Mouse (Mus musculus) c-Kit-positive CD71-negative TER-119-negative erythroid progenitor cells, embryonic 14.5 days (primary cell): Measurements from ENCODE around the gene Abcf2.

ENCODE experiments used
- DNase-seq: peaks from one replicate; pipeline ENCODE4 v3.0.0-alpha.2; 2013; ENCODE audit warnings: low read depth

Abcf2 gene

GRCm38 (mm10) chr5:24526190-24526888, 50.9 kb downstream of the Abcf2 start:
- no peak for DNase-seq

- no peak for DNase-seq
Measured at GRCm38 (mm10) chr5:24525360-24526189, 51.7 kb downstream of the Abcf2 start.

- DNase-seq: no peak
Measured at GRCm38 (mm10) chr5:24524522-24524921, 52.7 kb downstream of the Abcf2 start.

GRCm38 (mm10) chr5:24523806-24524205, 53.5 kb downstream of the Abcf2 start:
- no peak for DNase-seq

GRCm38 (mm10) chr5:24521366-24521765, 55.9 kb downstream of the Abcf2 start:
- no peak for DNase-seq
